Mouse (Mus musculus) thymus, adult 2 months (tissue): ENCODE data around the gene Nos1ap. TPM values are rescaled to one million over a fixed set of nuclear protein-coding genes. Genes with fewer than 3 reads are reported as not detected.

ENCODE experiments used
- DNase-seq: peaks from one replicate; pipeline ENCODE4 v3.0.0; 2021
- H3K27ac ChIP-seq: fragments of 200-500 bp; 2 replicates; pipeline ENCODE4 v1.5.1; 2012; ENCODE audit warnings: low read length, control low read depth; ENCODE audit not compliant: control insufficient read depth, insufficient read depth
- H3K27me3 ChIP-seq: fragments of 200-500 bp; 2 replicates; pipeline ENCODE4 v1.6.1; 2012; ENCODE audit warnings: mild to moderate bottlenecking, low read length, moderate library complexity, mixed read lengths; ENCODE audit not compliant: control insufficient read depth, insufficient read depth
- H3K36me3 ChIP-seq: fragments of 200-500 bp; 2 replicates; pipeline ENCODE4 v1.6.1; 2012; ENCODE audit warnings: mild to moderate bottlenecking, low read length, moderate library complexity; ENCODE audit not compliant: control insufficient read depth, insufficient read depth
- H3K4me1 ChIP-seq: fragments of 200-500 bp; replicated peaks from 2 replicates; pipeline ENCODE4 v1.6.1; 2012; ENCODE audit warnings: low read length; ENCODE audit not compliant: control insufficient read depth, insufficient read depth
- H3K4me3 ChIP-seq: fragments of 200-500 bp; 2 replicates; pipeline ENCODE4 v1.5.1; 2012; ENCODE audit warnings: mild to moderate bottlenecking, low read length, control low read depth, moderate library complexity; ENCODE audit not compliant: control insufficient read depth, insufficient read depth
- CTCF ChIP-seq: fragments of 200-500 bp; IDR thresholded peaks from 2 replicates; pipeline ENCODE4 v1.5.1; 2012; ENCODE audit warnings: mild to moderate bottlenecking, control low read depth, low read length, moderate library complexity, borderline replicate concordance; ENCODE audit not compliant: control insufficient read depth, poor library complexity, insufficient read depth; ENCODE audit errors: extremely low read depth
- POLR2A ChIP-seq: fragments of 200-500 bp; IDR thresholded peaks from 2 replicates; pipeline ENCODE4 v1.6.1; 2012; ENCODE audit warnings: mild to moderate bottlenecking, low read length, control low read depth, moderate library complexity; ENCODE audit not compliant: control insufficient read depth, poor library complexity, insufficient read depth; ENCODE audit errors: extremely low read depth
- WGBS: fragments of 180-500 bp; shearing (Covaris S2); methylation state at CpG from one replicate; pipeline ENCODE4 v1.1.7; 2018; 5-methylcytosine and 5-hydroxymethylcytosine counted together
- polyA plus RNA-seq: library from polyadenylated mRNA; depleted of rRNA; stranded (reverse); fragments of >200 nt; gene quantifications from 2 replicates; pipeline ENCODE4 v1.2.3, GENCODE M21; 2012; rRNA removed

Nos1ap gene
- polyA plus RNA-seq, 1 experiment = 3.3 TPM

DNA sequence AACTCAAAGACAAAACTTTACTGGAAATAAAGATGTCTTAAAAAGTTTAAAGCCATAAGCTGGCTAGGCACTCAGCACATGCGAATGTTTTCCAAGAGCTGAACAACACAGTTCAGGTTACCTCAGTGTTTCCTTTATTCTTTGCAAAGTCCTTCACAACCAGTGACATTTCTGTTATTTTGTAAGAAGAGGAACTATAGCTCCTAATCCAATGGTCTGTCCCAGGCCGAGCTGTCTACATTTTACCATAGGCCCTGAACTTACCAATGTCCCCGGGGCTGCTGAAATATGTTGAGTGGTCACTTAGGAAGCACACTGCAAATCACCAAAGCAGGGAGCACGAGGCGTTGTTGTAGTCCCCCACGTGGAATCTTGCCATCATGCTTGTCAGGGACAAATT lies 319.4 kb downstream of the Nos1ap start:
- no peak for DNase-seq
- H3K27me3 ChIP-seq = no peaks in the 10 kb centered on the region
- H3K4me3 ChIP-seq = no peak overlapping the region
- H3K27ac ChIP-seq = no peak overlapping the region
- no peaks in the 10 kb centered on the region for H3K36me3 ChIP-seq
- no peaks in the 10 kb centered on the region for H3K4me1 ChIP-seq
- TF ChIP-seq POLR2A = no peak
- TF ChIP-seq CTCF = no peak
- 76% methylated on average over 6 of the region's 6 CpGs for WGBS

- WGBS = 48% methylated on average over 32 of the region's 32 CpGs
- peak overlapping the region; percentile 76 for H3K4me3 ChIP-seq
- peaks cover 6% of the 10 kb centered on the region for H3K4me1 ChIP-seq
- H3K27ac ChIP-seq = no peak overlapping the region
- peak; percentile 44; the same call in 1 of the 2 replicates for TF ChIP-seq POLR2A
- no peak for TF ChIP-seq CTCF
- no peaks in the 10 kb centered on the region for H3K36me3 ChIP-seq
- peak; percentile 66 for DNase-seq
- H3K27me3 ChIP-seq = no peaks in the 10 kb centered on the region
Measured at GRCm38 (mm10) chr1:170255560-170255910, 334.1 kb downstream of the Nos1ap start.

DNA sequence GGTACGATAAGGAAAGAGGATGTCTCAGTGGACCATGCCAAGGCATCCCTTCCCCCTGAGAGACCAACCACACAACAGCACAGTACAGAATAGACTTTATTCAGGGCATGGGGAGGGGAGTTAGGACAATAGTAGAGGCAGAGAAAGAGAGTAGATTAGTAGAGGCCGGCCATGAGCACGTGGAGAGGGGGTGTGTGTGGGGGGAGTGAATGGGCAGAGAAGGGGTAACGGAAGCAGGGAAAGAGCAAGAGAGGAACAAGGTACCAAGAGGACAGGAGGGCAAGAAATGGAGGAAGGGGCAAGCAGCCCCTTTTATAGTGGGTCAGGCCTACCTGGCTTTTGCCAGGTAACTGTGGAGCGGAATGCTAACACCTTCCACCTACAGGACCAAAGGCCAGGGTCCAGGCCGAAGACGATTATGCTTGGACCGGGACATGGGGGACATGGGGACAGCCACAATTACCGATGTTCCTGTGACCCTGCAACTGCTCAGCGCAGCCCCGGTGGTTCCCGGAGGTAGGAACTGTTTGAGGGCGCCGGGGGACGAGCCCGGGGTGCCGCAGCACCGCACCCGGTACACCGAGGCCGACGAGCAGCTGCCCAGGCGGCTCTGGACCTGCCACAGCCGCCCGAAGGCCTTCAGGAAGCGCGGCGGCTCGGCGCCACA lies 334.6 kb downstream of the Nos1ap start:
- no peak for TF ChIP-seq CTCF
- no peak for TF ChIP-seq POLR2A
- WGBS = 48% methylated on average over 30 of the region's 30 CpGs
- peak overlapping the region; percentile 76 for H3K4me3 ChIP-seq
- DNase-seq = no peak
- H3K27ac ChIP-seq = no peak overlapping the region
- H3K4me1 ChIP-seq = peaks cover 6% of the 10 kb centered on the region
- H3K36me3 ChIP-seq = no peaks in the 10 kb centered on the region
- no peaks in the 10 kb centered on the region for H3K27me3 ChIP-seq

Other genes with a start within 250 kb of the Nos1ap start
- 3.9 and 4.8 TPM in 2 replicates for gene Olfml2b, start 54.7 kb upstream of the Nos1ap start, polyA plus RNA-seq